Mouse (Mus musculus) spleen, adult 18-20 months (tissue): ENCODE results near the gene Plxdc2.

Source experiments
- DNase-seq, 2 experiments: peaks; one replicate each; pipeline ENCODE4 v3.0.0; 2022; ENCODE audit warnings: mixed read lengths in 2 of 2

Gene Plxdc2

GRCm38 (mm10) chr2:16439030-16439429, 82.9 kb downstream of the Plxdc2 start:
- no peak for DNase-seq

- DNase-seq = no peak
These were observed 86.5 kb downstream of the Plxdc2 start for GRCm38 (mm10) chr2:16442643-16443042.

GRCm38 (mm10) chr2:16447936-16448335, 91.8 kb downstream of the Plxdc2 start:
- DNase-seq = no peak

GRCm38 (mm10) chr2:16450838-16451665, 94.9 kb downstream of the Plxdc2 start:
- no peak for DNase-seq

GRCm38 (mm10) chr2:16451666-16452009, 95.5 kb downstream of the Plxdc2 start:
- DNase-seq = no peak

- DNase-seq = no peak
These were observed 96.0 kb downstream of the Plxdc2 start for GRCm38 (mm10) chr2:16452080-16452479.

GRCm38 (mm10) chr2:16456264-16456780, 100.2 kb downstream of the Plxdc2 start:
- DNase-seq = no peak

- no peak for DNase-seq
These were observed 103.4 kb downstream of the Plxdc2 start for GRCm38 (mm10) chr2:16459490-16459889.

- DNase-seq = no peak
These were observed 114.0 kb downstream of the Plxdc2 start for GRCm38 (mm10) chr2:16470099-16470498.

GRCm38 (mm10) chr2:16483943-16484342, 127.8 kb downstream of the Plxdc2 start:
- DNase-seq = no peak

GRCm38 (mm10) chr2:16485970-16486369, 129.9 kb downstream of the Plxdc2 start:
- DNase-seq = no peak

GRCm38 (mm10) chr2:16491242-16491641, 135.1 kb downstream of the Plxdc2 start:
- no peak for DNase-seq

- no peak for DNase-seq
These were observed 146.7 kb downstream of the Plxdc2 start for GRCm38 (mm10) chr2:16502843-16503242.

GRCm38 (mm10) chr2:16507540-16508230, 151.6 kb downstream of the Plxdc2 start:
- no peak for DNase-seq

GRCm38 (mm10) chr2:16518148-16518547, 162.0 kb downstream of the Plxdc2 start:
- no peak for DNase-seq

GRCm38 (mm10) chr2:16523427-16523826, 167.3 kb downstream of the Plxdc2 start:
- no peak for DNase-seq

- DNase-seq = no peak
These were observed 176.1 kb downstream of the Plxdc2 start for GRCm38 (mm10) chr2:16532244-16532643.

GRCm38 (mm10) chr2:16534566-16534965, 178.5 kb downstream of the Plxdc2 start:
- no peak for DNase-seq

GRCm38 (mm10) chr2:16541226-16541625, 185.1 kb downstream of the Plxdc2 start:
- DNase-seq = no peak

- no peak for DNase-seq
These were observed 189.1 kb downstream of the Plxdc2 start for GRCm38 (mm10) chr2:16545207-16545606.

- no peak for DNase-seq
These were observed 203.2 kb downstream of the Plxdc2 start for GRCm38 (mm10) chr2:16559287-16559686.

GRCm38 (mm10) chr2:16568263-16568662, 212.2 kb downstream of the Plxdc2 start:
- DNase-seq = no peak

GRCm38 (mm10) chr2:16571169-16571751, 215.2 kb downstream of the Plxdc2 start:
- DNase-seq = no peak

- no peak for DNase-seq
These were observed 220.5 kb downstream of the Plxdc2 start for GRCm38 (mm10) chr2:16576566-16576965.
